Comparison of ENCODE assay signal across 8 mouse cellular contexts in the genomic region with DNA sequence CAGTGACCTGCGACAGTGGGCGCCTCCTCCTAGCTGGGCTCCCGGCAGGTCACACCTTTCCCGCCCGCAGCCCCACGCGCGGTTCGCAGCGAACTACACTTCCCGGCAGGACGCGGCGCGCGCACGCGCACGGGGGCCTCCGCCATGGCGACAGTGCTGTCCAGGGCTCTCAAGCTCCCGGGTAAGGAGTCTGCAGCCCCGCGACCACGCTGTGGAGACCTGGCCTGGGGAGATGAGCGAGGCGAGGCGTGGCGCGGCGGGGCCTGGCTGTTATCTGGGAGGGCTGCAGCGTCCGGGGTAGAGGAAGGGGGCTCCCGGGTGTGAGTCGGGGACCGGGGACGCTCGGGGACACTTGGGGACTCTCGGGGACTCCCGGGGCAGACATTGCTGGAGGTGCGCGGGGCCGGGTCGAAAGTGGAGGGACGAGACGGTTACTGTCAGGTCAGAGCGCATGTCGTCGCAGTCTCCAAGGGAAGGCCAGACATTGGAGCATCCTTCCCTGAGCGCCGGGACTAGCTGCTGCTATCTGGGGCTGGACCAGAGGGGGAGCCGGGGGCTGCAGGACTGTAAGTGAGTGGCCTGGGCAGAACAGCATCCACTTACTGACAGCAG. TPM values are rescaled to one million over a fixed set of nuclear protein-coding genes. Genes with fewer than 3 reads are reported as not detected.
A peak's percentile ranks its signal among the peaks of the same experiment; 100 is the strongest.
DNase-seq lines count a peak whose midpoint lies in the region; ATAC-seq and TF ChIP-seq lines count a peak whose summit lies in the region.

Fam234b (plus strand) TSS at position 57 of the 612 bp plus-strand sequence.
Hebp1 (minus strand) TSS at position 102 of the 612 bp plus-strand sequence.

- H3K4me3 ChIP-seq in E14TG2a.4 (replicated peaks; ENCODE audit: low read length) = peak within 1 kb of the TSS; percentile 86
- peak within 1 kb of the TSS; percentile 84 for H3K4me3 ChIP-seq in forebrain, embryonic 11.5 days (ENCODE audit: low read depth, low read length)
- H3K4me3 ChIP-seq in heart, embryonic 15.5 days = peak within 1 kb of the TSS; percentile 72
- peak within 1 kb of the TSS; percentile 84 to 96 for H3K4me3 ChIP-seq in liver, embryonic 14.5 days (ENCODE audit: insufficient read depth in 1 of 2, low read depth in 2 of 2, low read length in 2 of 2)
- H3K4me3 ChIP-seq in neural tube, embryonic 12.5 days = peak within 1 kb of the TSS; percentile 87
- peak within 1 kb of the TSS; percentile 85 for H3K4me3 ChIP-seq in stomach, postnatal 0 days (ENCODE audit: low read depth, low read length)

- H3K27ac ChIP-seq in forebrain, embryonic 11.5 days (ENCODE audit: low read depth, low read length) = 0 out of 2 replicates have a peak within 1 kb of the TSS, but pooled peaks have one; percentile 21
- H3K27ac ChIP-seq in heart, embryonic 15.5 days = 0 out of 2 replicates have a peak within 1 kb of the TSS, but pooled peaks have one; percentile 17
- peak within 1 kb of the TSS; percentile 94 for H3K27ac ChIP-seq in liver, embryonic 14.5 days
- peak within 1 kb of the TSS; percentile 77 for H3K27ac ChIP-seq in neural tube, embryonic 12.5 days
- peak within 1 kb of the TSS; percentile 76 for H3K27ac ChIP-seq in stomach, postnatal 0 days (replicated peaks)

- peaks cover 31% of the 10 kb centered on the region for H3K4me1 ChIP-seq in E14TG2a.4 (replicated peaks; ENCODE audit: low read depth, low read length)
- H3K4me1 ChIP-seq in forebrain, embryonic 11.5 days (replicated peaks; ENCODE audit: control insufficient read depth, insufficient read depth, low read length) = no peaks in the 10 kb centered on the region; the same call in 1 of the 2 replicates
- H3K4me1 ChIP-seq in heart, embryonic 15.5 days (replicated peaks) = peaks cover 13% of the 10 kb centered on the region
- H3K4me1 ChIP-seq in liver, embryonic 14.5 days (replicated peaks; ENCODE audit: control insufficient read depth in 2 of 2, insufficient read depth in 2 of 2, low read length in 1 of 2) = peaks cover 28 to 38% of the 10 kb centered on the region in 2 experiments
- H3K4me1 ChIP-seq in neural tube, embryonic 12.5 days = peaks cover 10% of the 10 kb centered on the region
- H3K4me1 ChIP-seq in stomach, postnatal 0 days (replicated peaks; ENCODE audit: control insufficient read depth, insufficient read depth) = 0 out of 2 replicates have a peak, but pooled peaks cover 2% of the 10 kb centered on the region

- H3K4me2 ChIP-seq in forebrain, embryonic 11.5 days (ENCODE audit: low read depth, low read length, severe bottlenecking) = peak within 1 kb of the TSS; percentile 89
- H3K4me2 ChIP-seq in heart, embryonic 15.5 days = peak within 1 kb of the TSS; percentile 81
- peak within 1 kb of the TSS; percentile 84 for H3K4me2 ChIP-seq in liver, embryonic 14.5 days (ENCODE audit: low read depth)
- peak within 1 kb of the TSS; percentile 90 for H3K4me2 ChIP-seq in neural tube, embryonic 12.5 days (replicated peaks)
- peak within 1 kb of the TSS; percentile 88 for H3K4me2 ChIP-seq in stomach, postnatal 0 days (replicated peaks; ENCODE audit: low read depth)

- peak; percentile 92 for ATAC-seq in forebrain, embryonic 11.5 days (replicated peaks; ENCODE audit: low FRiP score)
- ATAC-seq in heart, embryonic 15.5 days (replicated peaks; ENCODE audit: insufficient number of reproducible peaks, insufficient read depth, low FRiP score, low read depth) = peak; percentile 85
- ATAC-seq in liver, embryonic 14.5 days (ENCODE audit: insufficient read depth) = peak; percentile 78
- peak; percentile 95 for ATAC-seq in neural tube, embryonic 12.5 days (ENCODE audit: low FRiP score, low read depth)
- ATAC-seq in stomach, postnatal 0 days (ENCODE audit: low FRiP score, low TSS enrichment) = peak; percentile 66

- WGBS in forebrain, embryonic 11.5 days = under 1% methylated on average over 52 of the region's 52 CpGs
- under 1% methylated on average over 52 of the region's 52 CpGs for WGBS in heart, embryonic 15.5 days
- WGBS in liver, embryonic 14.5 days (ENCODE audit: insufficient replicate concordance) = under 1% methylated on average over 51 of the region's 52 CpGs
- WGBS in neural tube, embryonic 12.5 days = under 1% methylated on average over 52 of the region's 52 CpGs
- WGBS in stomach, postnatal 0 days = 1% methylated on average over 51 of the region's 52 CpGs

- H3K9ac ChIP-seq in forebrain, embryonic 11.5 days (ENCODE audit: low read length) = peak within 1 kb of the TSS; percentile 89
- H3K9ac ChIP-seq in heart, embryonic 15.5 days = peak within 1 kb of the TSS; percentile 72
- H3K9ac ChIP-seq in liver, embryonic 14.5 days (replicated peaks) = peak within 1 kb of the TSS; percentile 93
- peak within 1 kb of the TSS; percentile 85 for H3K9ac ChIP-seq in neural tube, embryonic 12.5 days
- peak within 1 kb of the TSS; percentile 83 for H3K9ac ChIP-seq in stomach, postnatal 0 days (ENCODE audit: low read length)

- no peaks in the 10 kb centered on the region for H3K9me3 ChIP-seq in E14TG2a.4 (ENCODE audit: low read length)
- no peaks in the 10 kb centered on the region for H3K9me3 ChIP-seq in forebrain, embryonic 11.5 days (ENCODE audit: control insufficient read depth, low read length)
- no peaks in the 10 kb centered on the region for H3K9me3 ChIP-seq in heart, embryonic 15.5 days (replicated peaks)
- no peaks in the 10 kb centered on the region for H3K9me3 ChIP-seq in liver, embryonic 14.5 days (ENCODE audit: control insufficient read depth, low read length)
- H3K9me3 ChIP-seq in neural tube, embryonic 12.5 days = no peaks in the 10 kb centered on the region
- H3K9me3 ChIP-seq in stomach, postnatal 0 days (ENCODE audit: control insufficient read depth, low read length) = no peaks in the 10 kb centered on the region

- TF ChIP-seq CTCF in E14TG2a.4 (conservative IDR thresholded peaks at IDR 0.05; ENCODE audit: low read length) = no peak
- peak; percentile 23; the same call in 1 of the 2 replicates for TF ChIP-seq CTCF in liver, embryonic 14.5 days (IDR thresholded peaks at IDR 0.05; ENCODE audit: low read depth)
- TF ChIP-seq CTCF in stomach, postnatal 0 days (IDR thresholded peaks at IDR 0.05; ENCODE audit: low read depth) = peak; percentile 29; the same call in 1 of the 2 replicates

- peak; percentile 54 for DNase-seq in c-Kit-positive CD71-positive TER-119-negative erythroid progenitor cells, embryonic 14.5 days (ENCODE audit: low read depth)
- DNase-seq in forebrain, embryonic 11.5 days (ENCODE audit: low spot score) = peak; percentile 91
- peak; percentile 85 to 92 for DNase-seq in kidney, postnatal 25 days
- DNase-seq in liver, embryonic 14.5 days (ENCODE audit: low read depth in 3 of 3, low spot score in 3 of 3) = peak; percentile 67 to 71 (median 69)
- peak; percentile 85 for DNase-seq in stomach, postnatal 0 days (ENCODE audit: low spot score)

- H3K27me3 ChIP-seq in E14TG2a.4 (ENCODE audit: insufficient read depth, low read length) = peaks cover 21% of the 10 kb centered on the region
- H3K27me3 ChIP-seq in forebrain, embryonic 11.5 days (ENCODE audit: control insufficient read depth, insufficient read depth, low read length) = no peaks in the 10 kb centered on the region
- no peaks in the 10 kb centered on the region for H3K27me3 ChIP-seq in heart, embryonic 15.5 days
- H3K27me3 ChIP-seq in liver, embryonic 14.5 days (ENCODE audit: control insufficient read depth, insufficient read depth, low read length) = no peaks in the 10 kb centered on the region
- H3K27me3 ChIP-seq in neural tube, embryonic 12.5 days (replicated peaks) = no peaks in the 10 kb centered on the region
- H3K27me3 ChIP-seq in stomach, postnatal 0 days (ENCODE audit: control insufficient read depth, insufficient read depth, low read length) = no peaks in the 10 kb centered on the region

- TF ChIP-seq EP300 in liver, embryonic 14.5 days (IDR thresholded peaks at IDR 0.05; ENCODE audit: low read depth) = no peak
- no peak for TF ChIP-seq EP300 in stomach, postnatal 0 days (optimal IDR thresholded peaks at IDR 0.05)

- H3K36me3 ChIP-seq in E14TG2a.4 (ENCODE audit: insufficient read depth, low read length) = no peaks in the 10 kb centered on the region
- no peaks in the 10 kb centered on the region for H3K36me3 ChIP-seq in forebrain, embryonic 11.5 days (ENCODE audit: control insufficient read depth, insufficient read depth, low read length)
- no peaks in the 10 kb centered on the region for H3K36me3 ChIP-seq in heart, embryonic 15.5 days
- H3K36me3 ChIP-seq in liver, embryonic 14.5 days (replicated peaks; ENCODE audit: control insufficient read depth, insufficient read depth, low read depth) = peaks cover 10% of the 10 kb centered on the region; the same call in 1 of the 2 replicates
- no peaks in the 10 kb centered on the region for H3K36me3 ChIP-seq in neural tube, embryonic 12.5 days
- no peaks in the 10 kb centered on the region for H3K36me3 ChIP-seq in stomach, postnatal 0 days (ENCODE audit: control insufficient read depth, insufficient read depth, low read length)

RNA-seq across cellular contexts. Expression of gene Fam234b, which starts in this region (rescaled TPM):
- 34.2 and 37.7 TPM in 2 replicates for polyA plus RNA-seq in forebrain, embryonic 11.5 days (2014; fragmentation: Nextera tagmentation; extraction: Ambion mirVana)
- polyA plus RNA-seq in heart, embryonic 15.5 days (2015; fragmentation: Nextera tagmentation; extraction: Ambion mirVana) = 9.2 and 11.7 TPM in 2 replicates
- polyA plus RNA-seq in liver, embryonic 14.5 days (2012; rRNA removed) = 18.7 and 19.1 TPM in 2 replicates
- 27.8 and 34.9 TPM in 2 replicates for polyA plus RNA-seq in liver, embryonic 14.5 days (2014; fragmentation: Nextera tagmentation; extraction: Ambion mirVana)
- polyA plus RNA-seq in neural tube, embryonic 12.5 days (2016; fragmentation: Nextera tagmentation; extraction: Ambion mirVana) = 53.9 and 57.9 TPM in 2 replicates
- 12.4 and 13.3 TPM in 2 replicates for polyA plus RNA-seq in stomach, postnatal 0 days (2015; fragmentation: Nextera tagmentation; extraction: Ambion mirVana)

RNA-seq across cellular contexts. Expression of gene Hebp1, which starts in this region (rescaled TPM):
- 3.0 and 4.0 TPM in 2 replicates for polyA plus RNA-seq in forebrain, embryonic 11.5 days (2014; fragmentation: Nextera tagmentation; extraction: Ambion mirVana)
- 10.2 and 14.3 TPM in 2 replicates for polyA plus RNA-seq in heart, embryonic 15.5 days (2015; fragmentation: Nextera tagmentation; extraction: Ambion mirVana)
- polyA plus RNA-seq in liver, embryonic 14.5 days (2012; rRNA removed) = 127 and 198 TPM in 2 replicates
- polyA plus RNA-seq in liver, embryonic 14.5 days (2014; fragmentation: Nextera tagmentation; extraction: Ambion mirVana) = 60.1 and 70.2 TPM in 2 replicates
- polyA plus RNA-seq in neural tube, embryonic 12.5 days (2016; fragmentation: Nextera tagmentation; extraction: Ambion mirVana) = 5.2 and 7.1 TPM in 2 replicates
- 33.7 and 42.3 TPM in 2 replicates for polyA plus RNA-seq in stomach, postnatal 0 days (2015; fragmentation: Nextera tagmentation; extraction: Ambion mirVana)

Comparison
In these comparisons a context has a peak if more than half of its experiments do, and no peak if none do; other contexts are left out.
1. Peak in every context shown above with its lines: DNase-seq, ATAC-seq, H3K4me3 ChIP-seq and H3K27ac ChIP-seq.
2. H3K27ac ChIP-seq: peak in every context shown above with its lines; median percentile 94 in liver, embryonic 14.5 days; 77 in neural tube, embryonic 12.5 days; 76 in stomach, postnatal 0 days; 21 in forebrain, embryonic 11.5 days; 17 in heart, embryonic 15.5 days.